Mouse (Mus musculus) hindbrain, embryonic 14.5 days (tissue): ENCODE measurements around the gene Robo2. TPM values are rescaled to one million over a fixed set of nuclear protein-coding genes. Genes with fewer than 3 reads are reported as not detected.

Experiments used
- ATAC-seq: fragments of 200-750 bp; cut with Nextera tagmentation; 2 replicates; pipeline ENCODE4 v1.8.0; 2017; ENCODE audit warnings: moderate number of reproducible peaks, mild to moderate bottlenecking, moderate TSS enrichment, moderate library complexity; ENCODE audit not compliant: low FRiP score
- DNase-seq: peaks from one replicate; pipeline ENCODE4 v3.0.0-alpha.2; 2015; ENCODE audit warnings: low spot score
- H3K27ac ChIP-seq: fragments of 300-500 bp; sonication (generic); 2 replicates; pipeline ENCODE4 v1.5.1; 2014; ENCODE audit warnings: mild to moderate bottlenecking, moderate library complexity
- H3K27me3 ChIP-seq: fragments of 300-500 bp; sonication (generic); 2 replicates; pipeline ENCODE4 v1.6.1; 2014; ENCODE audit warnings: mild to moderate bottlenecking, low read length, mixed read lengths; ENCODE audit not compliant: control insufficient read depth, insufficient read depth
- H3K36me3 ChIP-seq: fragments of 300-500 bp; sonication (generic); replicated peaks from 2 replicates; pipeline ENCODE4 v1.6.1; 2014; ENCODE audit not compliant: control insufficient read depth, insufficient read depth
- H3K4me1 ChIP-seq: fragments of 300-500 bp; sonication (generic); replicated peaks from 2 replicates; pipeline ENCODE4 v1.6.1; 2014; ENCODE audit warnings: antibody characterized with exemption, low read length, mixed read lengths; ENCODE audit not compliant: control insufficient read depth, insufficient read depth
- H3K4me2 ChIP-seq: fragments of 300-500 bp; sonication (generic); replicated peaks from 2 replicates; pipeline ENCODE4 v1.6.1; 2014; ENCODE audit warnings: mild to moderate bottlenecking, moderate library complexity
- H3K4me3 ChIP-seq: fragments of 300-500 bp; sonication (generic); replicated peaks from 2 replicates; pipeline ENCODE4 v1.5.1; 2014; ENCODE audit warnings: mild to moderate bottlenecking, low read length
- H3K9ac ChIP-seq: fragments of 300-500 bp; sonication (generic); 2 replicates; pipeline ENCODE4 v1.6.1; 2014
- H3K9me3 ChIP-seq: fragments of 300-500 bp; sonication (generic); 2 replicates; pipeline ENCODE4 v1.6.1; 2016; ENCODE audit warnings: low read length; ENCODE audit not compliant: control insufficient read depth
- WGBS: fragments of 180-500 bp; shearing (Covaris S2); extraction: QIAGEN DNeasy Blood & Tissue Kit; methylation state at CpG from one replicate; pipeline ENCODE4 v1.1.7; 2014; 5-methylcytosine and 5-hydroxymethylcytosine counted together
- polyA plus RNA-seq: library from polyadenylated mRNA; unstranded; fragments of >200 nt; fragmentation: Nextera tagmentation; extraction: Ambion mirVana; gene quantifications from 2 replicates; pipeline ENCODE4 v1.2.1, GENCODE M21; 2014

Gene Robo2
- polyA plus RNA-seq, 1 experiment from 2014 or later, result 121 TPM

GRCm38 (mm10) chr16:73914936-73915335 lies 496.7 kb downstream of the Robo2 start:
- Histone ChIP-seq H3K27ac (no peak overlapping the region), H3K4me1 (no peaks in the 10 kb centered on the region), H3K27me3 (no peaks in the 10 kb centered on the region), H3K4me3 (no peak overlapping the region), H3K9me3 (no peaks in the 10 kb centered on the region), H3K36me3 (no peaks in the 10 kb centered on the region), H3K4me2 (no peak overlapping the region), H3K9ac (no peak overlapping the region)
- DNase-seq (no peak), ATAC-seq (no peak)
- 82% methylated on average over 4 of the region's 4 CpGs for WGBS

GRCm38 (mm10) chr16:73908504-73908903 lies 503.1 kb downstream of the Robo2 start:
- H3K4me2 ChIP-seq, result no peak overlapping the region
- WGBS, result 88% methylated on average over 11 of the region's 11 CpGs
- H3K27me3 ChIP-seq, result no peaks in the 10 kb centered on the region
- H3K4me1 ChIP-seq, result no peaks in the 10 kb centered on the region
- H3K36me3 ChIP-seq, result no peaks in the 10 kb centered on the region
- ATAC-seq (no peak), DNase-seq (no peak)
- H3K9ac ChIP-seq, result no peak overlapping the region
- H3K27ac ChIP-seq, result no peak overlapping the region
- no peaks in the 10 kb centered on the region for H3K9me3 ChIP-seq
- no peak overlapping the region for H3K4me3 ChIP-seq

- 94% methylated on average over 11 of the region's 11 CpGs for WGBS
- Histone ChIP-seq H3K27me3 (no peaks in the 10 kb centered on the region), H3K4me1 (no peaks in the 10 kb centered on the region)
Measured at GRCm38 (mm10) chr16:73896856-73897255, 514.8 kb downstream of the Robo2 start.

GRCm38 (mm10) chr16:73881911-73882310 lies 529.7 kb downstream of the Robo2 start:
- H3K9ac ChIP-seq, result no peak overlapping the region
- no peak for ATAC-seq
- H3K4me3 ChIP-seq, result no peak overlapping the region
- H3K27me3 ChIP-seq, result no peaks in the 10 kb centered on the region
- H3K27ac ChIP-seq, result no peak overlapping the region
- 34% methylated on average over 1 of the region's 1 CpGs for WGBS
- H3K4me1 ChIP-seq, result no peaks in the 10 kb centered on the region
- no peaks in the 10 kb centered on the region for H3K9me3 ChIP-seq
- no peaks in the 10 kb centered on the region for H3K36me3 ChIP-seq
- DNase-seq, result no peak
- no peak overlapping the region for H3K4me2 ChIP-seq

More at GRCm38 (mm10) chr16:73896856-73897255, 514.8 kb downstream of the Robo2 start:
- no peak overlapping the region for H3K4me2 ChIP-seq
- DNase-seq (no peak), ATAC-seq (no peak)
- H3K27ac ChIP-seq, result no peak overlapping the region
- H3K4me3 ChIP-seq, result no peak overlapping the region
- H3K36me3 ChIP-seq, result peaks cover 8% of the 10 kb centered on the region; the same call in 1 of the 2 replicates
- H3K9ac ChIP-seq, result no peak overlapping the region
- no peaks in the 10 kb centered on the region for H3K9me3 ChIP-seq

- no peak overlapping the region for H3K9ac ChIP-seq
- no peaks in the 10 kb centered on the region for H3K4me1 ChIP-seq
- no peak overlapping the region for H3K4me3 ChIP-seq
- H3K36me3 ChIP-seq, result no peaks in the 10 kb centered on the region
- 68% methylated on average over 3 of the region's 3 CpGs for WGBS
- DNase-seq, result no peak
- no peak overlapping the region for H3K4me2 ChIP-seq
- no peak for ATAC-seq
- H3K27ac ChIP-seq, result no peak overlapping the region
- no peaks in the 10 kb centered on the region for H3K27me3 ChIP-seq
- H3K9me3 ChIP-seq, result no peaks in the 10 kb centered on the region
Measured at GRCm38 (mm10) chr16:73877973-73878372, 533.7 kb downstream of the Robo2 start.

GRCm38 (mm10) chr16:73874991-73875390 lies 536.6 kb downstream of the Robo2 start:
- Histone ChIP-seq H3K27ac (no peak overlapping the region), H3K4me2 (no peak overlapping the region), H3K4me1 (no peaks in the 10 kb centered on the region), H3K4me3 (no peak overlapping the region), H3K27me3 (no peaks in the 10 kb centered on the region), H3K36me3 (no peaks in the 10 kb centered on the region), H3K9me3 (no peaks in the 10 kb centered on the region), H3K9ac (no peak overlapping the region)
- ATAC-seq (no peak), DNase-seq (no peak)
- 82% methylated on average over 2 of the region's 2 CpGs for WGBS

GRCm38 (mm10) chr16:73873828-73874558 lies 537.6 kb downstream of the Robo2 start:
- Histone ChIP-seq H3K4me2 (no peak overlapping the region), H3K36me3 (no peaks in the 10 kb centered on the region), H3K27ac (no peak overlapping the region), H3K4me1 (no peaks in the 10 kb centered on the region), H3K27me3 (no peaks in the 10 kb centered on the region), H3K9me3 (no peaks in the 10 kb centered on the region), H3K9ac (no peak overlapping the region), H3K4me3 (no peak overlapping the region)
- no peak for ATAC-seq
- WGBS, result 88% methylated on average over 5 of the region's 5 CpGs
- DNase-seq, result no peak

- H3K36me3 ChIP-seq, result no peaks in the 10 kb centered on the region
- no peaks in the 10 kb centered on the region for H3K9me3 ChIP-seq
- no peaks in the 10 kb centered on the region for H3K4me1 ChIP-seq
- H3K9ac ChIP-seq, result no peak overlapping the region
- no peak overlapping the region for H3K4me3 ChIP-seq
- DNase-seq (no peak), ATAC-seq (no peak)
- no peak overlapping the region for H3K27ac ChIP-seq
- 82% methylated on average over 5 of the region's 5 CpGs for WGBS
- no peaks in the 10 kb centered on the region for H3K27me3 ChIP-seq
- H3K4me2 ChIP-seq, result no peak overlapping the region
Measured at GRCm38 (mm10) chr16:73870296-73870695, 541.3 kb downstream of the Robo2 start.

GRCm38 (mm10) chr16:73869527-73870212 lies 542.0 kb downstream of the Robo2 start:
- no peaks in the 10 kb centered on the region for H3K36me3 ChIP-seq
- H3K27me3 ChIP-seq, result no peaks in the 10 kb centered on the region
- H3K27ac ChIP-seq, result no peak overlapping the region
- H3K4me3 ChIP-seq, result no peak overlapping the region
- WGBS, result 75% methylated on average over 7 of the region's 7 CpGs
- H3K4me2 ChIP-seq, result no peak overlapping the region
- H3K9me3 ChIP-seq, result no peaks in the 10 kb centered on the region
- no peak for DNase-seq
- H3K4me1 ChIP-seq, result peaks cover 5% of the 10 kb centered on the region; the same call in 1 of the 2 replicates
- H3K9ac ChIP-seq, result no peak overlapping the region
- ATAC-seq, result no peak
